Mouse (Mus musculus) MEL (cell line): Measurements from ENCODE around the gene Zzef1. TPM values are rescaled to one million over a fixed set of nuclear protein-coding genes. Genes with fewer than 3 reads are reported as not detected.

Source experiments
- DNase-seq: peaks from one replicate; pipeline ENCODE4 v3.0.0; 2011; ENCODE audit warnings: low read depth, low spot score
- H3K27ac ChIP-seq: 2 replicates; pipeline ENCODE4 v1.5.1; 2012; ENCODE audit warnings: low read depth, mild to moderate bottlenecking, control low read depth, low read length, moderate library complexity; ENCODE audit not compliant: control insufficient read depth
- H3K27me3 ChIP-seq, 2 experiments: fragments of 150-350 bp in 1 of 2; sonication (generic) in 1 of 2; 2 replicates each; pipeline ENCODE4 v1.6.1; 2012; ENCODE audit warnings: low read length in 2 of 2, mild to moderate bottlenecking in 2 of 2, improper control_type of control experiment in 1 of 2, moderate library complexity in 1 of 2; ENCODE audit not compliant: insufficient read depth in 2 of 2, control insufficient read depth in 1 of 2
- H3K36me3 ChIP-seq, 2 experiments: 2 replicates each; pipeline ENCODE4 v1.6.1; 2012 to 2014; ENCODE audit warnings: low read length in 2 of 2, improper control_type of control experiment in 1 of 2, inconsistent platforms in 1 of 2, mild to moderate bottlenecking in 1 of 2; ENCODE audit not compliant: insufficient read depth in 2 of 2, control insufficient read depth in 1 of 2
- H3K4me1 ChIP-seq, 2 experiments: fragments of 150-350 bp in 1 of 2; sonication (generic) in 1 of 2; 2 replicates each; pipeline ENCODE4 v1.6.1; 2012; ENCODE audit warnings: low read length in 2 of 2, improper control_type of control experiment in 1 of 2, mild to moderate bottlenecking in 1 of 2; ENCODE audit not compliant: insufficient read depth in 2 of 2, control insufficient read depth in 1 of 2
- H3K4me3 ChIP-seq, 2 experiments: fragments of 150-350 bp in 1 of 2; sonication (generic) in 1 of 2; 2 replicates each; pipeline ENCODE4 v1.5.1; 2012; ENCODE audit warnings: low read depth in 2 of 2, low read length in 2 of 2, mild to moderate bottlenecking in 2 of 2, moderate library complexity in 2 of 2, control low read depth in 1 of 2, improper control_type of control experiment in 1 of 2; ENCODE audit not compliant: control insufficient read depth in 1 of 2, insufficient read depth in 1 of 2
- H3K79me2 ChIP-seq: 2 replicates; pipeline ENCODE4 v1.6.1; 2012; ENCODE audit warnings: mild to moderate bottlenecking, low read length, moderate library complexity; ENCODE audit not compliant: control insufficient read depth, poor library complexity, insufficient read depth
- H3K9ac ChIP-seq: 2 replicates; pipeline ENCODE4 v1.6.1; 2012; ENCODE audit warnings: low read depth, mild to moderate bottlenecking, control low read depth, low read length, moderate library complexity; ENCODE audit not compliant: control insufficient read depth, poor library complexity, severe bottlenecking
- H3K9me3 ChIP-seq: fragments of 150-350 bp; sonication (generic); replicated peaks from 2 replicates; pipeline ENCODE4 v1.6.1; 2012; ENCODE audit warnings: mild to moderate bottlenecking, low read length, improper control_type of control experiment, moderate library complexity; ENCODE audit not compliant: insufficient read depth
- BHLHE40 ChIP-seq: IDR thresholded peaks from 2 replicates; pipeline ENCODE4 v1.6.1; 2012; ENCODE audit warnings: low read depth, mild to moderate bottlenecking, inconsistent platforms, low read length, improper control_type of control experiment, borderline replicate concordance
- CHD1 ChIP-seq: IDR thresholded peaks from 2 replicates; pipeline ENCODE4 v1.6.1; 2012; ENCODE audit warnings: low read depth, mild to moderate bottlenecking, inconsistent platforms, low read length, improper control_type of control experiment
- CTCF ChIP-seq, 3 experiments: IDR thresholded peaks in 2 of 3; conservative IDR thresholded peaks in 1 of 3; 2 replicates each; pipeline ENCODE4 v1.5.1; 2011 to 2012; ENCODE audit warnings: low read length in 3 of 3, low read depth in 2 of 3, mild to moderate bottlenecking in 2 of 3, improper control_type of control experiment in 1 of 3, inconsistent platforms in 1 of 3, mixed read lengths in 1 of 3, moderate library complexity in 1 of 3; ENCODE audit not compliant: control insufficient read depth in 1 of 3, insufficient read depth in 1 of 3, poor library complexity in 1 of 3, severe bottlenecking in 1 of 3
- E2F4 ChIP-seq: IDR thresholded peaks from 2 replicates; pipeline ENCODE4 v1.6.1; 2011; ENCODE audit warnings: low read depth, low read length, improper control_type of control experiment, borderline replicate concordance
- ELF1 ChIP-seq: IDR thresholded peaks from 2 replicates; pipeline ENCODE4 v1.6.1; 2014; ENCODE audit warnings: low read depth, mild to moderate bottlenecking, inconsistent platforms, low read length, improper control_type of control experiment, moderate library complexity
- EP300 ChIP-seq, 2 experiments: IDR thresholded peaks; 2 replicates each; pipeline ENCODE4 v1.6.1; 2011; ENCODE audit warnings: improper control_type of control experiment in 2 of 2, low read length in 2 of 2, low read depth in 1 of 2, mild to moderate bottlenecking in 1 of 2
- ETS1 ChIP-seq: IDR thresholded peaks from 2 replicates; pipeline ENCODE4 v1.6.1; 2012; ENCODE audit warnings: low read depth, mild to moderate bottlenecking, inconsistent platforms, low read length, improper control_type of control experiment, moderate library complexity
- GABPA ChIP-seq: IDR thresholded peaks from 2 replicates; pipeline ENCODE4 v1.6.1; 2012; ENCODE audit warnings: low read depth, mild to moderate bottlenecking, inconsistent platforms, low read length, improper control_type of control experiment, moderate library complexity
- GATA1 ChIP-seq: IDR thresholded peaks from 2 replicates; pipeline ENCODE4 v1.6.1; 2011; ENCODE audit warnings: low read depth, low read length, improper control_type of control experiment
- HCFC1 ChIP-seq: IDR thresholded peaks from 2 replicates; pipeline ENCODE4 v1.6.1; 2012; ENCODE audit warnings: low read depth, mild to moderate bottlenecking, inconsistent platforms, low read length, improper control_type of control experiment, moderate library complexity
- KAT2A ChIP-seq: conservative IDR thresholded peaks from 2 replicates; pipeline ENCODE4 v1.6.1; 2012; ENCODE audit warnings: low read depth, low read length, improper control_type of control experiment, inconsistent platforms
- MAX ChIP-seq: IDR thresholded peaks from 2 replicates; pipeline ENCODE4 v1.6.1; 2011; ENCODE audit warnings: low read length, improper control_type of control experiment
- MAZ ChIP-seq: IDR thresholded peaks from 2 replicates; pipeline ENCODE4 v1.6.1; 2012; ENCODE audit warnings: low read depth, mild to moderate bottlenecking, inconsistent platforms, low read length, improper control_type of control experiment
- MEF2A ChIP-seq: IDR thresholded peaks from 2 replicates; pipeline ENCODE4 v1.6.1; 2014; ENCODE audit warnings: low read depth, mild to moderate bottlenecking, inconsistent platforms, low read length, improper control_type of control experiment; ENCODE audit not compliant: poor library complexity, insufficient replicate concordance, severe bottlenecking; ENCODE audit errors: extremely low read depth
- MXI1 ChIP-seq: IDR thresholded peaks from 2 replicates; pipeline ENCODE4 v1.6.1; 2011; ENCODE audit warnings: mild to moderate bottlenecking, low read depth, low read length, improper control_type of control experiment
- MYB ChIP-seq: IDR thresholded peaks from 2 replicates; pipeline ENCODE4 v1.6.1; 2011; ENCODE audit warnings: mild to moderate bottlenecking, low read depth, low read length, improper control_type of control experiment
- MYC ChIP-seq: IDR thresholded peaks from 2 replicates; pipeline ENCODE4 v1.6.1; 2011; ENCODE audit warnings: low read depth, mild to moderate bottlenecking, low read length, improper control_type of control experiment, moderate library complexity
- NELFE ChIP-seq: IDR thresholded peaks from 2 replicates; pipeline ENCODE4 v1.6.1; 2011; ENCODE audit warnings: low read depth, low read length, improper control_type of control experiment
- NRF1 ChIP-seq: IDR thresholded peaks from 2 replicates; pipeline ENCODE4 v1.6.1; 2014; ENCODE audit warnings: low read depth, mild to moderate bottlenecking, inconsistent platforms, low read length, improper control_type of control experiment, moderate library complexity; ENCODE audit not compliant: poor library complexity, insufficient read depth, severe bottlenecking
- POLR2A ChIP-seq, 2 experiments: IDR thresholded peaks; 2 replicates each; pipeline ENCODE4 v1.6.1; 2011 to 2012; ENCODE audit warnings: low read length in 2 of 2, mild to moderate bottlenecking in 2 of 2, control low read depth in 1 of 2, improper control_type of control experiment in 1 of 2, low read depth in 1 of 2, moderate library complexity in 1 of 2; ENCODE audit not compliant: control insufficient read depth in 1 of 2, insufficient read depth in 1 of 2, poor library complexity in 1 of 2
- POLR2AphosphoS2 ChIP-seq: IDR thresholded peaks from 2 replicates; pipeline ENCODE4 v1.6.1; 2011; ENCODE audit warnings: low read length, improper control_type of control experiment
- POLR2AphosphoS5 ChIP-seq: IDR thresholded peaks from 2 replicates; pipeline ENCODE4 v1.6.1; 2012; ENCODE audit warnings: low read depth, borderline replicate concordance, mild to moderate bottlenecking, inconsistent platforms, low read length, moderate library complexity, mixed read lengths
- RAD21 ChIP-seq: IDR thresholded peaks from 2 replicates; pipeline ENCODE4 v1.6.1; 2011; ENCODE audit warnings: mild to moderate bottlenecking, low read depth, low read length, improper control_type of control experiment
- SIN3A ChIP-seq: IDR thresholded peaks from 2 replicates; pipeline ENCODE4 v1.6.1; 2012; ENCODE audit warnings: low read length, improper control_type of control experiment, inconsistent platforms
- SMC3 ChIP-seq: IDR thresholded peaks from 2 replicates; pipeline ENCODE4 v1.6.1; 2011; ENCODE audit warnings: low read depth, low read length, improper control_type of control experiment
- TAL1 ChIP-seq: IDR thresholded peaks from 2 replicates; pipeline ENCODE4 v1.6.1; 2012; ENCODE audit warnings: mild to moderate bottlenecking, inconsistent platforms, low read length, moderate library complexity, mixed read lengths
- TBP ChIP-seq: IDR thresholded peaks from 2 replicates; pipeline ENCODE4 v1.8.0; 2011; ENCODE audit warnings: low read depth, low read length, improper control_type of control experiment
- TCF12 ChIP-seq: IDR thresholded peaks from 2 replicates; pipeline ENCODE4 v1.6.1; 2014; ENCODE audit warnings: low read depth, mild to moderate bottlenecking, inconsistent platforms, low read length, improper control_type of control experiment, moderate library complexity
- UBTF ChIP-seq: IDR thresholded peaks from 2 replicates; pipeline ENCODE4 v1.6.1; 2012; ENCODE audit warnings: low read depth, mild to moderate bottlenecking, inconsistent platforms, low read length, improper control_type of control experiment, moderate library complexity, borderline replicate concordance; ENCODE audit not compliant: insufficient read depth
- USF1 ChIP-seq: IDR thresholded peaks from 2 replicates; pipeline ENCODE4 v1.6.1; 2014; ENCODE audit warnings: low read depth, mild to moderate bottlenecking, inconsistent platforms, low read length, improper control_type of control experiment, moderate library complexity
- USF2 ChIP-seq, 2 experiments: IDR thresholded peaks; 2 replicates each; pipeline ENCODE4 v1.6.1; 2011 to 2012; ENCODE audit warnings: improper control_type of control experiment in 2 of 2, low read length in 2 of 2, borderline replicate concordance in 1 of 2, inconsistent platforms in 1 of 2, low read depth in 1 of 2, mild to moderate bottlenecking in 1 of 2; ENCODE audit not compliant: insufficient read depth in 1 of 2
- ZKSCAN1 ChIP-seq: IDR thresholded peaks from 2 replicates; pipeline ENCODE4 v1.6.1; 2012; ENCODE audit warnings: low read depth, mild to moderate bottlenecking, inconsistent platforms, low read length, improper control_type of control experiment, moderate library complexity
- ZMIZ1 ChIP-seq: IDR thresholded peaks from 2 replicates; pipeline ENCODE4 v1.6.1; 2012; ENCODE audit warnings: low read depth, mild to moderate bottlenecking, inconsistent platforms, low read length, improper control_type of control experiment, moderate library complexity
- polyA plus RNA-seq, 2 experiments: library from polyadenylated mRNA; stranded (reverse) in 1 of 2; unstranded in 1 of 2; fragments of >175 nt in 1 of 2; fragments of >200 nt in 1 of 2; gene quantifications; 2 replicates each; pipeline versions ENCODE4 v1.2.1 to v1.2.4; 2012; ENCODE audit warnings: low replicate concordance in 2 of 2, low read depth in 1 of 2; ENCODE audit not compliant: insufficient read length in 2 of 2, insufficient read depth in 1 of 2, missing spikeins in 1 of 2
- total RNA-seq: library from RNA; depleted of rRNA; stranded (reverse); fragments of 300-350 nt; gene quantifications from 2 replicates; pipeline ENCODE4 v1.2.3, GENCODE M21; 2012; rRNA removed

Zzef1 gene
- total RNA-seq (11.8 and 13.3 TPM in 2 replicates), polyA plus RNA-seq (10 to 100 TPM in 1 of 2 experiments, not detected in 1; 17.6 TPM)

- Histone ChIP-seq H3K9me3 (no peaks in the 10 kb centered on the region), H3K36me3 (peaks cover 0 to 32% of the 10 kb centered on the region in 2 experiments; a peak in 3 of 4 replicates), H3K4me3 (peak within 1 kb of the TSS; percentile 63 to 81), H3K9ac (peak within 1 kb of the TSS; percentile 83), H3K4me1 (peaks cover 7 to 19% of the 10 kb centered on the region in 2 experiments), H3K27me3 (no peaks in the 10 kb centered on the region), H3K79me2 (peaks cover 29% of the 10 kb centered on the region), H3K27ac (peak within 1 kb of the TSS; percentile 94)
- peak; percentile 99 for DNase-seq
- TF ChIP-seq POLR2AphosphoS2 (peak; percentile 42; the same call in 1 of the 2 replicates), EP300 (IDR thresholded peaks at IDR 0.05; ENCODE audit: low read depth in 1 of 2, low read length in 2 of 2) (peak in 1 of 2 experiments; percentile 70; a peak in 2 of 4 replicates), MXI1 (peak; percentile 91), CTCF (IDR thresholded peaks at IDR 0.05 in 2 of 3, conservative IDR thresholded peaks at IDR 0.05 in 1 of 3; ENCODE audit: control insufficient read depth in 1 of 3, insufficient read depth in 1 of 3, low read depth in 2 of 3, low read length in 3 of 3, poor library complexity in 1 of 3, severe bottlenecking in 1 of 3) (no peak), ETS1 (peak; percentile 64; the same call in 1 of the 2 replicates), BHLHE40 (no peak), TCF12 (peak; percentile 78), NELFE (peak; percentile 63), POLR2AphosphoS5 (no peak), RAD21 (no peak), ZKSCAN1 (no peak), NRF1 (peak; percentile 36; the same call in 1 of the 2 replicates), HCFC1 (peak; percentile 96), MAZ (peak; percentile 81), SMC3 (no peak), MEF2A (0 out of 2 replicates have a peak, but pooled peaks have one; percentile 29), USF2 (IDR thresholded peaks at IDR 0.05; ENCODE audit: borderline replicate concordance in 1 of 2, insufficient read depth in 1 of 2, low read depth in 1 of 2, low read length in 2 of 2) (no peak), SIN3A (peak; percentile 97), POLR2A (IDR thresholded peaks at IDR 0.05; ENCODE audit: control insufficient read depth in 1 of 2, insufficient read depth in 1 of 2, low read depth in 1 of 2, low read length in 2 of 2, poor library complexity in 1 of 2) (peak; percentile 34 to 88; a peak in 3 of 4 replicates), MYC (peak; percentile 77), ELF1 (peak; percentile 98), USF1 (peak; percentile 51; the same call in 1 of the 2 replicates), TBP (peak; percentile 79; the same call in 1 of the 2 replicates), KAT2A (peak; percentile 97), MAX (peak; percentile 74), E2F4 (no peak), CHD1 (no peak; the same call in 1 of the 2 replicates), GATA1 (peak; percentile 11; the same call in 1 of the 2 replicates), TAL1 (no peak), ZMIZ1 (peak; percentile 77), GABPA (peak; percentile 55; the same call in 1 of the 2 replicates), MYB (peak; percentile 99), UBTF (0 out of 2 replicates have a peak, but pooled peaks have one; percentile 55)
Measured at GRCm38 (mm10) chr11:72795455-72796295, at the start of gene Zzef1, which contains the start of gene Cyb5d2. Gene Zzef1, plus strand, starts transcription at chr11:72796226. Gene Cyb5d2, minus strand, starts transcription at chr11:72796142.
